Mouse (Mus musculus) liver, postnatal 0 days (tissue): ENCODE results near the gene Kcnip1.

Source experiments
- CTCF ChIP-seq: sonication (generic); IDR thresholded peaks from 2 replicates; pipeline ENCODE4 v1.5.1; 2016; ENCODE audit warnings: antibody characterized with exemption, low read depth
- EP300 ChIP-seq: IDR thresholded peaks from 2 replicates; pipeline ENCODE4 v1.6.1; 2016; ENCODE audit warnings: antibody characterized with exemption, low read depth, mild to moderate bottlenecking

GRCm38 (mm10) chr11:33944067-33944785, 48.7 kb downstream of the Kcnip1 start:
- peak; percentile 49 for TF ChIP-seq CTCF
- no peak for TF ChIP-seq EP300
